Mouse (Mus musculus) MEL (cell line): ENCODE results near the gene Sipa1l3. TPM values are rescaled to one million over a fixed set of nuclear protein-coding genes. Genes with fewer than 3 reads are reported as not detected.

Experiments used
- DNase-seq: peaks from one replicate; pipeline ENCODE4 v3.0.0; 2011; ENCODE audit warnings: low read depth, low spot score
- H3K27ac ChIP-seq: 2 replicates; pipeline ENCODE4 v1.5.1; 2012; ENCODE audit warnings: low read depth, mild to moderate bottlenecking, control low read depth, low read length, moderate library complexity; ENCODE audit not compliant: control insufficient read depth
- H3K27me3 ChIP-seq, 2 experiments: fragments of 150-350 bp in 1 of 2; sonication (generic) in 1 of 2; 2 replicates each; pipeline ENCODE4 v1.6.1; 2012; ENCODE audit warnings: low read length in 2 of 2, mild to moderate bottlenecking in 2 of 2, improper control_type of control experiment in 1 of 2, moderate library complexity in 1 of 2; ENCODE audit not compliant: insufficient read depth in 2 of 2, control insufficient read depth in 1 of 2
- H3K36me3 ChIP-seq, 2 experiments: 2 replicates each; pipeline ENCODE4 v1.6.1; 2012 to 2014; ENCODE audit warnings: low read length in 2 of 2, improper control_type of control experiment in 1 of 2, inconsistent platforms in 1 of 2, mild to moderate bottlenecking in 1 of 2; ENCODE audit not compliant: insufficient read depth in 2 of 2, control insufficient read depth in 1 of 2
- H3K4me1 ChIP-seq, 2 experiments: fragments of 150-350 bp in 1 of 2; sonication (generic) in 1 of 2; 2 replicates each; pipeline ENCODE4 v1.6.1; 2012; ENCODE audit warnings: low read length in 2 of 2, improper control_type of control experiment in 1 of 2, mild to moderate bottlenecking in 1 of 2; ENCODE audit not compliant: insufficient read depth in 2 of 2, control insufficient read depth in 1 of 2
- H3K4me3 ChIP-seq, 2 experiments: fragments of 150-350 bp in 1 of 2; sonication (generic) in 1 of 2; 2 replicates each; pipeline ENCODE4 v1.5.1; 2012; ENCODE audit warnings: low read depth in 2 of 2, low read length in 2 of 2, mild to moderate bottlenecking in 2 of 2, moderate library complexity in 2 of 2, control low read depth in 1 of 2, improper control_type of control experiment in 1 of 2; ENCODE audit not compliant: control insufficient read depth in 1 of 2, insufficient read depth in 1 of 2
- H3K79me2 ChIP-seq: 2 replicates; pipeline ENCODE4 v1.6.1; 2012; ENCODE audit warnings: mild to moderate bottlenecking, low read length, moderate library complexity; ENCODE audit not compliant: control insufficient read depth, poor library complexity, insufficient read depth
- H3K9ac ChIP-seq: 2 replicates; pipeline ENCODE4 v1.6.1; 2012; ENCODE audit warnings: low read depth, mild to moderate bottlenecking, control low read depth, low read length, moderate library complexity; ENCODE audit not compliant: control insufficient read depth, poor library complexity, severe bottlenecking
- H3K9me3 ChIP-seq: fragments of 150-350 bp; sonication (generic); replicated peaks from 2 replicates; pipeline ENCODE4 v1.6.1; 2012; ENCODE audit warnings: mild to moderate bottlenecking, low read length, improper control_type of control experiment, moderate library complexity; ENCODE audit not compliant: insufficient read depth
- BHLHE40 ChIP-seq: IDR thresholded peaks from 2 replicates; pipeline ENCODE4 v1.6.1; 2012; ENCODE audit warnings: low read depth, mild to moderate bottlenecking, inconsistent platforms, low read length, improper control_type of control experiment, borderline replicate concordance
- CHD1 ChIP-seq: IDR thresholded peaks from 2 replicates; pipeline ENCODE4 v1.6.1; 2012; ENCODE audit warnings: low read depth, mild to moderate bottlenecking, inconsistent platforms, low read length, improper control_type of control experiment
- CHD2 ChIP-seq: IDR thresholded peaks from 2 replicates; pipeline ENCODE4 v1.6.1; 2011; ENCODE audit warnings: low read length, improper control_type of control experiment
- CTCF ChIP-seq, 3 experiments: IDR thresholded peaks in 2 of 3; conservative IDR thresholded peaks in 1 of 3; 2 replicates each; pipeline ENCODE4 v1.5.1; 2011 to 2012; ENCODE audit warnings: low read length in 3 of 3, low read depth in 2 of 3, mild to moderate bottlenecking in 2 of 3, improper control_type of control experiment in 1 of 3, inconsistent platforms in 1 of 3, mixed read lengths in 1 of 3, moderate library complexity in 1 of 3; ENCODE audit not compliant: control insufficient read depth in 1 of 3, insufficient read depth in 1 of 3, poor library complexity in 1 of 3, severe bottlenecking in 1 of 3
- E2F4 ChIP-seq: IDR thresholded peaks from 2 replicates; pipeline ENCODE4 v1.6.1; 2011; ENCODE audit warnings: low read depth, low read length, improper control_type of control experiment, borderline replicate concordance
- ELF1 ChIP-seq: IDR thresholded peaks from 2 replicates; pipeline ENCODE4 v1.6.1; 2014; ENCODE audit warnings: low read depth, mild to moderate bottlenecking, inconsistent platforms, low read length, improper control_type of control experiment, moderate library complexity
- EP300 ChIP-seq, 2 experiments: IDR thresholded peaks; 2 replicates each; pipeline ENCODE4 v1.6.1; 2011; ENCODE audit warnings: improper control_type of control experiment in 2 of 2, low read length in 2 of 2, low read depth in 1 of 2, mild to moderate bottlenecking in 1 of 2
- ETS1 ChIP-seq: IDR thresholded peaks from 2 replicates; pipeline ENCODE4 v1.6.1; 2012; ENCODE audit warnings: low read depth, mild to moderate bottlenecking, inconsistent platforms, low read length, improper control_type of control experiment, moderate library complexity
- GABPA ChIP-seq: IDR thresholded peaks from 2 replicates; pipeline ENCODE4 v1.6.1; 2012; ENCODE audit warnings: low read depth, mild to moderate bottlenecking, inconsistent platforms, low read length, improper control_type of control experiment, moderate library complexity
- GATA1 ChIP-seq: IDR thresholded peaks from 2 replicates; pipeline ENCODE4 v1.6.1; 2011; ENCODE audit warnings: low read depth, low read length, improper control_type of control experiment
- HCFC1 ChIP-seq: IDR thresholded peaks from 2 replicates; pipeline ENCODE4 v1.6.1; 2012; ENCODE audit warnings: low read depth, mild to moderate bottlenecking, inconsistent platforms, low read length, improper control_type of control experiment, moderate library complexity
- JUND ChIP-seq: IDR thresholded peaks from 2 replicates; pipeline ENCODE4 v1.6.1; 2011; ENCODE audit warnings: low read depth, mild to moderate bottlenecking, improper control_type of control experiment, low read length
- KAT2A ChIP-seq: conservative IDR thresholded peaks from 2 replicates; pipeline ENCODE4 v1.6.1; 2012; ENCODE audit warnings: low read depth, low read length, improper control_type of control experiment, inconsistent platforms
- MAFK ChIP-seq: IDR thresholded peaks from 2 replicates; pipeline ENCODE4 v1.6.1; 2011; ENCODE audit warnings: low read depth, mild to moderate bottlenecking, low read length, improper control_type of control experiment, borderline replicate concordance
- MAX ChIP-seq: IDR thresholded peaks from 2 replicates; pipeline ENCODE4 v1.6.1; 2011; ENCODE audit warnings: low read length, improper control_type of control experiment
- MAZ ChIP-seq: IDR thresholded peaks from 2 replicates; pipeline ENCODE4 v1.6.1; 2012; ENCODE audit warnings: low read depth, mild to moderate bottlenecking, inconsistent platforms, low read length, improper control_type of control experiment
- MEF2A ChIP-seq: IDR thresholded peaks from 2 replicates; pipeline ENCODE4 v1.6.1; 2014; ENCODE audit warnings: low read depth, mild to moderate bottlenecking, inconsistent platforms, low read length, improper control_type of control experiment; ENCODE audit not compliant: poor library complexity, insufficient replicate concordance, severe bottlenecking; ENCODE audit errors: extremely low read depth
- MXI1 ChIP-seq: IDR thresholded peaks from 2 replicates; pipeline ENCODE4 v1.6.1; 2011; ENCODE audit warnings: mild to moderate bottlenecking, low read depth, low read length, improper control_type of control experiment
- MYB ChIP-seq: IDR thresholded peaks from 2 replicates; pipeline ENCODE4 v1.6.1; 2011; ENCODE audit warnings: mild to moderate bottlenecking, low read depth, low read length, improper control_type of control experiment
- MYC ChIP-seq: IDR thresholded peaks from 2 replicates; pipeline ENCODE4 v1.6.1; 2011; ENCODE audit warnings: low read depth, mild to moderate bottlenecking, low read length, improper control_type of control experiment, moderate library complexity
- NRF1 ChIP-seq: IDR thresholded peaks from 2 replicates; pipeline ENCODE4 v1.6.1; 2014; ENCODE audit warnings: low read depth, mild to moderate bottlenecking, inconsistent platforms, low read length, improper control_type of control experiment, moderate library complexity; ENCODE audit not compliant: poor library complexity, insufficient read depth, severe bottlenecking
- POLR2A ChIP-seq, 2 experiments: IDR thresholded peaks; 2 replicates each; pipeline ENCODE4 v1.6.1; 2011 to 2012; ENCODE audit warnings: low read length in 2 of 2, mild to moderate bottlenecking in 2 of 2, control low read depth in 1 of 2, improper control_type of control experiment in 1 of 2, low read depth in 1 of 2, moderate library complexity in 1 of 2; ENCODE audit not compliant: control insufficient read depth in 1 of 2, insufficient read depth in 1 of 2, poor library complexity in 1 of 2
- POLR2AphosphoS2 ChIP-seq: IDR thresholded peaks from 2 replicates; pipeline ENCODE4 v1.6.1; 2011; ENCODE audit warnings: low read length, improper control_type of control experiment
- POLR2AphosphoS5 ChIP-seq: IDR thresholded peaks from 2 replicates; pipeline ENCODE4 v1.6.1; 2012; ENCODE audit warnings: low read depth, borderline replicate concordance, mild to moderate bottlenecking, inconsistent platforms, low read length, moderate library complexity, mixed read lengths
- RAD21 ChIP-seq: IDR thresholded peaks from 2 replicates; pipeline ENCODE4 v1.6.1; 2011; ENCODE audit warnings: mild to moderate bottlenecking, low read depth, low read length, improper control_type of control experiment
- RCOR1 ChIP-seq: IDR thresholded peaks from 2 replicates; pipeline ENCODE4 v1.6.1; 2012; ENCODE audit warnings: low read depth, mild to moderate bottlenecking, inconsistent platforms, low read length, improper control_type of control experiment
- SIN3A ChIP-seq: IDR thresholded peaks from 2 replicates; pipeline ENCODE4 v1.6.1; 2012; ENCODE audit warnings: low read length, improper control_type of control experiment, inconsistent platforms
- SMC3 ChIP-seq: IDR thresholded peaks from 2 replicates; pipeline ENCODE4 v1.6.1; 2011; ENCODE audit warnings: low read depth, low read length, improper control_type of control experiment
- TAL1 ChIP-seq: IDR thresholded peaks from 2 replicates; pipeline ENCODE4 v1.6.1; 2012; ENCODE audit warnings: mild to moderate bottlenecking, inconsistent platforms, low read length, moderate library complexity, mixed read lengths
- TBP ChIP-seq: IDR thresholded peaks from 2 replicates; pipeline ENCODE4 v1.8.0; 2011; ENCODE audit warnings: low read depth, low read length, improper control_type of control experiment
- TCF12 ChIP-seq: IDR thresholded peaks from 2 replicates; pipeline ENCODE4 v1.6.1; 2014; ENCODE audit warnings: low read depth, mild to moderate bottlenecking, inconsistent platforms, low read length, improper control_type of control experiment, moderate library complexity
- UBTF ChIP-seq: IDR thresholded peaks from 2 replicates; pipeline ENCODE4 v1.6.1; 2012; ENCODE audit warnings: low read depth, mild to moderate bottlenecking, inconsistent platforms, low read length, improper control_type of control experiment, moderate library complexity, borderline replicate concordance; ENCODE audit not compliant: insufficient read depth
- USF1 ChIP-seq: IDR thresholded peaks from 2 replicates; pipeline ENCODE4 v1.6.1; 2014; ENCODE audit warnings: low read depth, mild to moderate bottlenecking, inconsistent platforms, low read length, improper control_type of control experiment, moderate library complexity
- USF2 ChIP-seq, 2 experiments: IDR thresholded peaks; 2 replicates each; pipeline ENCODE4 v1.6.1; 2011 to 2012; ENCODE audit warnings: improper control_type of control experiment in 2 of 2, low read length in 2 of 2, borderline replicate concordance in 1 of 2, inconsistent platforms in 1 of 2, low read depth in 1 of 2, mild to moderate bottlenecking in 1 of 2; ENCODE audit not compliant: insufficient read depth in 1 of 2
- ZC3H11A ChIP-seq: IDR thresholded peaks from 2 replicates; pipeline ENCODE4 v1.6.1; 2012; ENCODE audit warnings: low read depth, mild to moderate bottlenecking, inconsistent platforms, low read length, improper control_type of control experiment
- ZKSCAN1 ChIP-seq: IDR thresholded peaks from 2 replicates; pipeline ENCODE4 v1.6.1; 2012; ENCODE audit warnings: low read depth, mild to moderate bottlenecking, inconsistent platforms, low read length, improper control_type of control experiment, moderate library complexity
- ZMIZ1 ChIP-seq: IDR thresholded peaks from 2 replicates; pipeline ENCODE4 v1.6.1; 2012; ENCODE audit warnings: low read depth, mild to moderate bottlenecking, inconsistent platforms, low read length, improper control_type of control experiment, moderate library complexity
- ZNF384 ChIP-seq: IDR thresholded peaks from 2 replicates; pipeline ENCODE4 v1.6.1; 2012; ENCODE audit warnings: low read depth, mild to moderate bottlenecking, inconsistent platforms, low read length, improper control_type of control experiment
- polyA plus RNA-seq, 2 experiments: library from polyadenylated mRNA; stranded (reverse) in 1 of 2; unstranded in 1 of 2; fragments of >175 nt in 1 of 2; fragments of >200 nt in 1 of 2; gene quantifications; 2 replicates each; pipeline versions ENCODE4 v1.2.1 to v1.2.4; 2012; ENCODE audit warnings: low replicate concordance in 2 of 2, low read depth in 1 of 2; ENCODE audit not compliant: insufficient read length in 2 of 2, insufficient read depth in 1 of 2, missing spikeins in 1 of 2
- total RNA-seq: library from RNA; depleted of rRNA; stranded (reverse); fragments of 300-350 nt; gene quantifications from 2 replicates; pipeline ENCODE4 v1.2.3, GENCODE M21; 2012

Sipa1l3 gene
- total and polyA plus RNA-seq, 3 experiments, result 14.9 to 49.4 TPM; not detected in 1

- H3K27ac ChIP-seq, result no peak overlapping the region
- no peaks in the 10 kb centered on the region for H3K27me3 ChIP-seq
- DNase-seq, result peak; percentile 86
- peak overlapping the region; percentile 15; a peak in 3 of 4 replicates for H3K4me3 ChIP-seq
- no peaks in the 10 kb centered on the region for H3K9me3 ChIP-seq
- peak overlapping the region; percentile 45 for H3K9ac ChIP-seq
- H3K79me2 ChIP-seq, result no peaks in the 10 kb centered on the region
- H3K36me3 ChIP-seq, result no peaks in the 10 kb centered on the region
- H3K4me1 ChIP-seq, result peaks cover 3 to 8% of the 10 kb centered on the region in 2 experiments; a peak in 1 of 4 replicates
- TF ChIP-seq USF2 (IDR thresholded peaks at IDR 0.05; ENCODE audit: borderline replicate concordance in 1 of 2, insufficient read depth in 1 of 2, low read depth in 1 of 2, low read length in 2 of 2), result no peak
- TF ChIP-seq RAD21, result peak; percentile 83
- TF ChIP-seq ZKSCAN1, result no peak
- TF ChIP-seq ZNF384, result peak; percentile 48; the same call in 1 of the 2 replicates
- no peak for TF ChIP-seq MYB
- TF ChIP-seq CHD2, result no peak
- TF ChIP-seq TCF12, result no peak
- TF ChIP-seq MAX, result no peak
- peak; percentile 49; the same call in 1 of the 2 replicates for TF ChIP-seq USF1
- TF ChIP-seq NRF1, result no peak
- no peak for TF ChIP-seq ZMIZ1
- TF ChIP-seq HCFC1, result no peak
- peak; percentile 79 for TF ChIP-seq SMC3
- no peak for TF ChIP-seq MAZ
- TF ChIP-seq JUND, result no peak
- no peak; the same call in 1 of the 2 replicates for TF ChIP-seq MXI1
- peak; percentile 74 to 88 (median 87) for TF ChIP-seq CTCF (IDR thresholded peaks at IDR 0.05 in 2 of 3, conservative IDR thresholded peaks at IDR 0.05 in 1 of 3; ENCODE audit: control insufficient read depth in 1 of 3, insufficient read depth in 1 of 3, low read depth in 2 of 3, low read length in 3 of 3, poor library complexity in 1 of 3, severe bottlenecking in 1 of 3)
- no peak for TF ChIP-seq EP300 (IDR thresholded peaks at IDR 0.05; ENCODE audit: low read depth in 1 of 2, low read length in 2 of 2)
- no peak for TF ChIP-seq RCOR1
- no peak for TF ChIP-seq TAL1
- no peak for TF ChIP-seq TBP
- TF ChIP-seq POLR2A (IDR thresholded peaks at IDR 0.05; ENCODE audit: control insufficient read depth in 1 of 2, insufficient read depth in 1 of 2, low read depth in 1 of 2, low read length in 2 of 2, poor library complexity in 1 of 2), result no peak
- TF ChIP-seq ZC3H11A, result peak; percentile 71
- no peak for TF ChIP-seq UBTF
- TF ChIP-seq GATA1, result no peak
- TF ChIP-seq KAT2A, result no peak
- TF ChIP-seq POLR2AphosphoS5, result no peak
- TF ChIP-seq GABPA, result no peak
- TF ChIP-seq E2F4, result no peak
- no peak for TF ChIP-seq POLR2AphosphoS2
- TF ChIP-seq CHD1, result no peak
- no peak for TF ChIP-seq MAFK
- TF ChIP-seq BHLHE40, result peak; percentile 96
- no peak for TF ChIP-seq SIN3A
- TF ChIP-seq ELF1, result no peak
- no peak for TF ChIP-seq MEF2A
- TF ChIP-seq ETS1, result no peak
- TF ChIP-seq MYC, result peak; percentile 60; the same call in 1 of the 2 replicates
These were observed 221.4 kb downstream of the Sipa1l3 start for GRCm38 (mm10) chr7:29296998-29297397.
